Mouse (Mus musculus) spleen, adult 2 months (tissue): ENCODE measurements around the gene Dennd6b. TPM values are rescaled to one million over a fixed set of nuclear protein-coding genes. Genes with fewer than 3 reads are reported as not detected.

Experiments used
- DNase-seq, 2 experiments: peaks; one replicate each; pipeline versions ENCODE4 v3.0.0 to v3.0.0-alpha.2; 2012 to 2021; ENCODE audit warnings: low spot score in 2 of 2, low read depth in 1 of 2
- H3K27ac ChIP-seq: fragments of 200-500 bp; 2 replicates; pipeline ENCODE4 v1.5.1; 2012; ENCODE audit warnings: low read length, inconsistent platforms; ENCODE audit not compliant: insufficient read depth
- H3K27me3 ChIP-seq: fragments of 200-500 bp; 2 replicates; pipeline ENCODE4 v1.6.1; 2012; ENCODE audit warnings: mild to moderate bottlenecking, moderate library complexity, low read length, inconsistent platforms; ENCODE audit not compliant: control insufficient read depth, insufficient read depth
- H3K36me3 ChIP-seq: fragments of 200-500 bp; 2 replicates; pipeline ENCODE4 v1.6.1; 2012; ENCODE audit warnings: mild to moderate bottlenecking, low read length, inconsistent platforms; ENCODE audit not compliant: control insufficient read depth, insufficient read depth
- H3K4me1 ChIP-seq: fragments of 200-500 bp; 2 replicates; pipeline ENCODE4 v1.6.1; 2011; ENCODE audit warnings: inconsistent platforms; ENCODE audit not compliant: control insufficient read depth, insufficient read depth, insufficient read length
- H3K4me3 ChIP-seq: fragments of 200-500 bp; 2 replicates; pipeline ENCODE4 v1.5.1; 2011; ENCODE audit warnings: mild to moderate bottlenecking, inconsistent platforms; ENCODE audit not compliant: insufficient read depth, insufficient read length; ENCODE audit errors: extremely low read depth
- CTCF ChIP-seq: fragments of 200-500 bp; IDR thresholded peaks from 2 replicates; pipeline ENCODE4 v1.5.1; 2011; ENCODE audit warnings: mild to moderate bottlenecking, inconsistent platforms; ENCODE audit not compliant: insufficient read depth, insufficient read length, insufficient replicate concordance; ENCODE audit errors: extremely low read depth
- POLR2A ChIP-seq: fragments of 200-500 bp; IDR thresholded peaks from 2 replicates; pipeline ENCODE4 v1.6.1; 2011; ENCODE audit warnings: low read depth, low read length, inconsistent platforms
- whole genome bisulfite sequencing: fragments of 180-500 bp; shearing (Covaris S2); methylation state at CpG from one replicate; pipeline ENCODE4 v1.1.7; 2018; 5-methylcytosine and 5-hydroxymethylcytosine counted together
- polyA plus RNA-seq: library from polyadenylated mRNA; depleted of rRNA; stranded (reverse); fragments of >200 nt; gene quantifications from 2 replicates; pipeline ENCODE4 v1.2.3, GENCODE M21; 2012

Dennd6b gene
- polyA plus RNA-seq, 1 experiment, result 25.2 TPM

- DNase-seq, result no peak
- TF ChIP-seq CTCF (no peak), POLR2A (no peak)
- Histone ChIP-seq H3K4me3 (peak overlapping the region; percentile 53; the same call in 1 of the 2 replicates), H3K27ac (no peak overlapping the region), H3K27me3 (no peaks in the 10 kb centered on the region), H3K36me3 (peaks cover 4% of the 10 kb centered on the region), H3K4me1 (peaks cover 43% of the 10 kb centered on the region; the same call in 1 of the 2 replicates)
- 82% methylated on average over 24 of the region's 24 CpGs for WGBS
Measured at GRCm38 (mm10) chr15:89145813-89146350, 50.4 kb downstream of the Dennd6b start.

- 38% methylated on average over 11 of the region's 11 CpGs for WGBS
- H3K27ac ChIP-seq, result no peak overlapping the region
- no peak overlapping the region for H3K4me3 ChIP-seq
- no peak for TF ChIP-seq POLR2A
- TF ChIP-seq CTCF, result no peak
- peaks cover 49% of the 10 kb centered on the region for H3K4me1 ChIP-seq
- H3K36me3 ChIP-seq, result peaks cover 4% of the 10 kb centered on the region
- peaks cover 8% of the 10 kb centered on the region for H3K27me3 ChIP-seq
- no peak for DNase-seq
Measured at GRCm38 (mm10) chr15:89144965-89145364, 51.3 kb downstream of the Dennd6b start.

- Histone ChIP-seq H3K4me1 (peaks cover 41% of the 10 kb centered on the region), H3K27me3 (peaks cover 11% of the 10 kb centered on the region), H3K4me3 (no peak overlapping the region), H3K27ac (no peak overlapping the region), H3K36me3 (peaks cover 4% of the 10 kb centered on the region)
- 65% methylated on average over 2 of the region's 2 CpGs for WGBS
- no peak for DNase-seq
- TF ChIP-seq CTCF (no peak), POLR2A (no peak)
Measured at GRCm38 (mm10) chr15:89143134-89143533, 53.2 kb downstream of the Dennd6b start.

- DNase-seq, result no peak
- TF ChIP-seq POLR2A, result no peak
- TF ChIP-seq CTCF, result no peak
- 45% methylated on average over 4 of the region's 4 CpGs for WGBS
- Histone ChIP-seq H3K36me3 (peaks cover 4% of the 10 kb centered on the region), H3K4me3 (no peak overlapping the region), H3K4me1 (peaks cover 34% of the 10 kb centered on the region), H3K27ac (no peak overlapping the region), H3K27me3 (peaks cover 13% of the 10 kb centered on the region)
Measured at GRCm38 (mm10) chr15:89141905-89142304, 54.4 kb downstream of the Dennd6b start.

- DNase-seq, result no peak
- WGBS, result 22% methylated on average over 5 of the region's 5 CpGs
- TF ChIP-seq CTCF, result no peak
- no peak for TF ChIP-seq POLR2A
- H3K27me3 ChIP-seq, result peaks cover 13% of the 10 kb centered on the region
- H3K27ac ChIP-seq, result no peak overlapping the region
- peaks cover 4% of the 10 kb centered on the region for H3K36me3 ChIP-seq
- H3K4me3 ChIP-seq, result no peak overlapping the region
- H3K4me1 ChIP-seq, result peaks cover 34% of the 10 kb centered on the region
Measured at GRCm38 (mm10) chr15:89141443-89141842, 54.9 kb downstream of the Dennd6b start.

- WGBS, result 4% methylated on average over 21 of the region's 21 CpGs
- Histone ChIP-seq H3K27ac (no peak within 1 kb of the TSS), H3K4me1 (peaks cover 27% of the 10 kb centered on the region), H3K36me3 (peaks cover 4% of the 10 kb centered on the region), H3K4me3 (peak within 1 kb of the TSS; percentile 40; the same call in 1 of the 2 replicates), H3K27me3 (peaks cover 13% of the 10 kb centered on the region)
- no peak for TF ChIP-seq CTCF
- TF ChIP-seq POLR2A, result no peak
- no peak for DNase-seq
Measured at GRCm38 (mm10) chr15:89140659-89141252, 55.5 kb downstream of the Dennd6b start, which contains the start of gene Mapk12. Gene Mapk12, minus strand, starts transcription at chr15:89140703.

GRCm38 (mm10) chr15:89140048-89140658 is 56.1 kb downstream of the Dennd6b start:
- Histone ChIP-seq H3K36me3 (peaks cover 4% of the 10 kb centered on the region), H3K27ac (no peak overlapping the region), H3K27me3 (peaks cover 13% of the 10 kb centered on the region), H3K4me3 (peak overlapping the region; percentile 40; the same call in 1 of the 2 replicates), H3K4me1 (peaks cover 21% of the 10 kb centered on the region)
- 1% methylated on average over 53 of the region's 53 CpGs for WGBS
- TF ChIP-seq POLR2A, result no peak
- TF ChIP-seq CTCF, result no peak
- DNase-seq, result no peak
